Mouse (Mus musculus): ENCODE measurements around the gene Nap1l5.
A peak's percentile ranks its signal among the peaks of the same experiment; 100 is the strongest.

The Nap1l5 gene

DNA sequence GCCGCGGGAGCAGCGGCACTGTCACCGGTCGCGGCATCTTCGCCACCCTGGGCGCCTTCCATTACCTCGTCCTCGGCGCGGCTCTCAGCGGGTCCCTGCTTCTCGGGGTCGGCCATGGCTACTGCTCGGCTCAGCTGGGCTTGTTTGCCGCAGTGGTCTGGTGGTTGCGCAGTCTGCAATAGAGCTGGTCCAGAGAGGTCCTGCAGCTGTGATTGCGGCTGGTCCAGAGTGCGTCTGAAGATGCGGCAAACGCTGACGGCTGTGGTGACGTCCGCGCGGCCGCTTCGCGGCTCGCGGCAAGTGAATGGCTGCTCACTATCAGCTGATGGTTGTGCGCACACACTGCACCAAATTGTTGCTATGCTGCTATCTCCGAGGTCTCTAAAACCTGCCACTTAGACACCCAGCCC, at the start of gene Nap1l5:
Gene Nap1l5, minus strand, starts transcription at position 225 of the 410 bp plus-strand sequence.
- DNase-seq: peak; percentile 81 to 82

- DNase-seq: no peak
These were observed 44.5 kb upstream of the Nap1l5 start for GRCm38 (mm10) chr6:58951128-58951992.

DNA sequence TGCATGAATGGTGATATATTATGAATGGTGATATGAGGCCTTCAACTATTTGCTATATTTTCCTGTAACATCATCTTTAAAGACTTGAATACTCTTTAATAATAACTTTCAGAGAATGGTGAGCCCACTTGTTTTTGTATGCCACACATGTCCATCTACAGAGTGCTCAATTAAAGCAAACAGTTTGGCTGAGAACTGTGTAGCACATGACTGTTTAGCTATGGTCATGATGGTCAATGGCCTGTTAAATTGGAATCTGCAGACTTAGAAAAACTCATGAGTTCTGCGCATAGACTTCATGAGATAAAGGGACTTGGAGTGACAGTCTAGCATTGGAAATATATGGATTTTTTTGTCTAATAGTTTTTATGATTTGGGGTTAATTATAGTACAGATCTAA, 43.5 kb upstream of the Nap1l5 start:
- DNase-seq: no peak

- no peak for DNase-seq
These were observed 40.0 kb upstream of the Nap1l5 start for GRCm38 (mm10) chr6:58946840-58947239.

GRCm38 (mm10) chr6:58946246-58946645, 39.4 kb upstream of the Nap1l5 start:
- no peak for DNase-seq

DNA sequence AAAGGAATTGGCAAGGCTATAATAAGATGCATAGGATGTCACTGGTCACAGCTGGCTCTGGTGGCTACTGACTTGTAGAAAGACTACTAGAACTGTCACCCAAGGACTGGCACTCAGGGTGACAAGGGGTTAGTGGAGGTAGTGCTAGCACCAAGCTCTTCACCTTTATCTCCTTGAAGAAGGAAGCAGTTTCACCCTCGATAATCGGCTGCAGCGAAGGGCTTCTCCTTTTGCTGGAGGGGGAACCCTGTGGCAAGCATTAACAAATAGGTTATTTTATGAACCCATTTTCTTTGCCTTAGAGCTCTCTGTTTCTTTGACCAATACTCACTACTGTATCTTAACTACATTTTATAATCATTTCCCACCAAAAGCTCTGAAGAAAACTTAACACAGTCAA, 37.1 kb upstream of the Nap1l5 start:
- no peak for DNase-seq

DNA sequence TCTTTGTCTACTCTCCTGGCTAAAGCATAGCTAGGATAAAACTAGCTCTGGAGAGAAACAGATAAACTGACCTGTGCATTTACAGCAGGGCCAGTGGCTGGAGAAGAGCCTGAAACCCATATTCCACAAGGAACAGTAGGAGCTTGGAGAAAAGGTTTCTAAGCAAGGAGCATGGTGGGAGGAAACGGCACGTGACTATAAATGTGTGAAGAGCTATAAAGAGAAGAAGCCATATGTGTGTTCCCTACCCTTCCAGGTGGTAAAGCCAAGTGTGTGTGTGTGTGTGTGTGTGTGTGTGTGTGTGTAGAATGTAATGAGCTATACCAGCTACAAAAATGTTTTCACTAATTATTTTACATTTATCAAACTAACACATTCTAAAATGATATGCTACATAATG, 35.4 kb upstream of the Nap1l5 start:
- no peak for DNase-seq

DNA sequence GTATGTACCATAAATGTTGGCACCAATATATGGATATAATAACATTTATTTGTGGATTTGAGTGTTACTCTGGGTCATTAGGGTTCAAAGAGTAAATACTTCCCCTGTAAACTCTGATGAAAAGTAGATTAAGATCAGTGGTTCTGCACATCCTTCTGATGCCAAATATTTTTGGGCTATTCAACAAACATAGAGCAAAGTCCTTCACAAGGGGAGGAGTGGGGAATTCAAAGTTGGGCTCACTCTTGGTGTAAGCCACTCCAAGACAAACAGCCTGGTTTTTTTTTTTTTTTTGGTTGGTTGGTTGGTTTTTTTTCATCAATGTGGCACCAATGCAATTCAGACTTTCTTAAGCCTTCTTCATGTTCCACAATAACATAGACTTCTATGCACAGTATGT, 30.9 kb upstream of the Nap1l5 start:
- no peak for DNase-seq

- DNase-seq: no peak
These were observed 27.3 kb upstream of the Nap1l5 start for GRCm38 (mm10) chr6:58934144-58934543.

- peak; percentile 44 to 50 for DNase-seq
These were observed 26.5 kb upstream of the Nap1l5 start for GRCm38 (mm10) chr6:58933189-58933913.

- no peak for DNase-seq
These were observed 25.8 kb upstream of the Nap1l5 start for GRCm38 (mm10) chr6:58932515-58933188.

GRCm38 (mm10) chr6:58931149-58931548, 24.3 kb upstream of the Nap1l5 start:
- no peak for DNase-seq

DNA sequence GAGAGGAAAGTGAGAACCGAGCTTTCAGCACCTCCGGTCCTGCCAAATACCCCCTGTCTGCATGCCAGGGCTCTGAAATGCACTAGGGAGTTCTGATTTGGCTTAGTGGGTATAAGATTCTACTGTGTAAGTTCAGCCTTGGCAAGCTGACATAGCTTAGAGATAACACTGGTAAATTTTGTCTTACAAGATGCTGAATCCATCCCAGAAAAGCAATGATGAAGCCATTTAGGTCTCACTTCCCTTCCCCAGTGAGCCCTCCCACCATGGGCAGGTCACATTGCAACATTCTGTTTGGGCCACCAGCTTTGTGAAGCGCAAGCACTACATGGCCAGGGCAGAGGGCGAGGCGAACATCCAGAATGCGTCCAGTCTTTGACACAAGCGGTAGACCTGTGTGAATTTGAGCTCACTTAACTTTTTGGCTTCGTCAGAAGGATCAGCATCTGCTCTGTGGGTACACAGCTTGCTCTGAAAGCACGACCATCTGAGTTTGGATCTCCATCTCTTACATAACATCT, 23.1 kb upstream of the Nap1l5 start:
- DNase-seq: peak; percentile 20 to 34

DNA sequence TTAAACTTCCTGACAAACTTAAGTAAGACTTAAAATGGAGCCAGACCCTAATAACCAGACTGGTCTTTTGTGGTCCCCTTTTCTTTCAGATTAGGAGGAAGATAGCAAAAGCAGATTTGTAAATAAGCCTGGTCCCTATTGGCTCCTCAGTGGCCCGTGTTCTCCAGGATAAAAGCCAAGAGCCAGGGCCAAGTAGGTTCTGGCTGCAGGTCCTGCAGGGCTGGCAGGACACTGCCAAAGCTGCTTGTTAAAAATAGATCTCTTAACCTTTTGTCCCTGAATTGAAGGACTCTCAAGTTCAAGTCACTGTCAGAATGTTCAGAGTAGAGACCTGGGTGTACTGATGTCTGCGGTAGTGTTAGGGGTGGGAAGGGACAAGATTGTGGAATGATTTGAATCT, 21.0 kb upstream of the Nap1l5 start:
- DNase-seq: peak; percentile 71 to 74

- DNase-seq: no peak
These were observed 15.6 kb upstream of the Nap1l5 start for GRCm38 (mm10) chr6:58922511-58922910.

DNA sequence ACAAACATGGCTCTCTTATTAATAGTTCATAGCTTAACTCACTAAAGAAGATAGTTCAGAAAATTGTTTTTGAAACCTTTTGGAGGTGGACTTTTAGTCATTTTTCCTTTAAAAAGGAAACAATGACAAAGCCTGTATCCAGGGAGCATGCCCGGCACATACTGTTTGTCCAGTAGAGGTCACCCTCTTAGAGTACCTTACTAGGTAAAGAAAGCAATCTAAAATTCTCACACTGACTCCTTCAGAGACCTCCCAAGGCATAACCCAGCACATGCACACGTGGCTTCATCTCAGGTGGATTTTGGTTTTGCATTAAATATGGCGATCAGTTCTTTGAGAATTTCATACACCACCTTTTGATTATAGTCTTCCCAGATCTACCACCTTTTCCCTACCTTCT, 14.7 kb upstream of the Nap1l5 start:
- DNase-seq: no peak

DNA sequence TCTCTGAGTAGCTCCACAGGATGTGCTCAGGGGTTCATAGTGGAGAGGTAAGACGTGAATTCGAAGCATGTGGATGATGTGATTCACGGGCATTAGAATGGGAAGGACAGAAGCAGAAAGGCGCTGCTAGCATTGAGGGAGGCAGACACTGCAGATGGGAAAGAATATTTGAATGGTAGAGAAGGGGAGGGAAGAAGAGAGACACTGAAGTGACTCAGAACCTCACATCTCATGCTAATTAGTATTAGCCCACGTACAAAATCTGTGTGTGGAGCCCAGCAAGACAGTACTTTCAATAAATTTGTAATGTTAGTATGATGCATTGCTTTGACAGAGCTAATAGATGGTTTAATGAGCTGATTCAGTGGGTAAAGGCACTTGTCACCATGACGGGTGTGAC, 13.9 kb upstream of the Nap1l5 start:
- DNase-seq: no peak

- DNase-seq: no peak
These were observed 9.6 kb upstream of the Nap1l5 start for GRCm38 (mm10) chr6:58916498-58916897.

GRCm38 (mm10) chr6:58913971-58914370, 7.1 kb upstream of the Nap1l5 start:
- DNase-seq: no peak

DNA sequence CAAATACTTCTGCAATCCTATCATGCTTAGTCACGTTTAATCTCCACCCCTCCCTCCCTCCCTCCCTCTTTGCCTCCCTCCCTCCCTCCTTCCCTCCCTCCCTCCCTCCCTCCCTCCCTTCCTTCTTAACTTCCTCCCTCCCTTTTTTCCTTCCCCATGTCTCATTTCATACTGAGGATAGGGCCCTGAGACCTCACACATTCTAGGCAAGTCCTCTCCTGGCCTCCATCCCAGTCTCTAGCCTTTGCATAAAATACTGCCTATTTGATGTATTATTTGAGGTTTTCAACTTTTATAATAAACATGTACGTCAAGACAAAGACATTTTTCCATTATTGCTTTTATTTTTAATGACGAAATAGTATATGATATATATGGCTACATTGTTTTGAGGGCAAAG, 6.7 kb upstream of the Nap1l5 start:
- no peak for DNase-seq

- DNase-seq: no peak
These were observed 6.0 kb upstream of the Nap1l5 start for GRCm38 (mm10) chr6:58912842-58913241.

DNA sequence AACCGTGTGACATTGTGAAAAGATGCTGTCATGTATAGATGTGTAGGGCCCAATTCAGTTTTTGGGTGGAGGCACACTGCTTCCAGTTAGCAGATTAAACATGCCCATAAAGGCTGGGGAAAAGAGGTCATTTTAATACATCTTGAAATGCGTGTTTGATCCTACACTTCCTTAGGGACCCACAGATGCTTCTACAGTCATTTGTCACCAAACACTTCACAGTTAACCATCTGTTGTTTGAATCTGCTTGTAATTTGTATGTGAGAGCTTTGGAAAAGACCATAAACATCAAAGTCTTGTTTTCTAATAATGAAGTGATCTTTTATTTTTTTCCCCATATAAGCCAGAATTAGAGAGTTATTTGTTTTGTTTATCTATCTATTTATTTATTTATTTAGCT, 915 bp upstream of the Nap1l5 start:
- no peak for DNase-seq

GRCm38 (mm10) chr6:58907336-58907735, 460 bp upstream of the Nap1l5 start:
- DNase-seq: peak in 1 of 2 experiments; percentile 39

All from cerebellum, postnatal 36 days (tissue).